Mouse (Mus musculus) megakaryocyte, embryonic 14.5 days (primary cell): ENCODE results near the gene Stox2. TPM values are rescaled to one million over a fixed set of nuclear protein-coding genes. Genes with fewer than 3 reads are reported as not detected.

Experiments
- H3K27me3 ChIP-seq: replicated peaks from 2 replicates; pipeline ENCODE3; 2012; ENCODE audit warnings: inconsistent platforms
- H3K36me3 ChIP-seq: replicated peaks from 2 replicates; pipeline ENCODE3; 2012; ENCODE audit warnings: low read length, inconsistent platforms, mixed read lengths
- H3K4me1 ChIP-seq: 2 replicates; pipeline ENCODE4 v1.6.1; 2012; ENCODE audit warnings: inconsistent platforms
- H3K4me3 ChIP-seq: replicated peaks from 2 replicates; pipeline ENCODE3; 2012; ENCODE audit warnings: moderate library complexity, mild to moderate bottlenecking, inconsistent platforms
- H3K9me3 ChIP-seq: 2 replicates; pipeline ENCODE4 v1.6.1; 2012; ENCODE audit warnings: inconsistent platforms
- FLI1 ChIP-seq: IDR thresholded peaks from 2 replicates; pipeline ENCODE4 v1.6.1; 2012; ENCODE audit warnings: low read length, inconsistent platforms, mixed read lengths
- GATA1 ChIP-seq: IDR thresholded peaks from 3 replicates; pipeline ENCODE4 v1.6.1; 2012; ENCODE audit warnings: mixed read lengths, low read length, inconsistent platforms, borderline replicate concordance
- polyA plus RNA-seq: library from polyadenylated mRNA; stranded (reverse); fragments of >175 nt; gene quantifications from 2 replicates; pipeline ENCODE4 v1.2.3, GENCODE M21; 2012; ENCODE audit warnings: low replicate concordance; ENCODE audit not compliant: insufficient read depth

Stox2 gene
- polyA plus RNA-seq, 1 experiment, result not detected

DNA sequence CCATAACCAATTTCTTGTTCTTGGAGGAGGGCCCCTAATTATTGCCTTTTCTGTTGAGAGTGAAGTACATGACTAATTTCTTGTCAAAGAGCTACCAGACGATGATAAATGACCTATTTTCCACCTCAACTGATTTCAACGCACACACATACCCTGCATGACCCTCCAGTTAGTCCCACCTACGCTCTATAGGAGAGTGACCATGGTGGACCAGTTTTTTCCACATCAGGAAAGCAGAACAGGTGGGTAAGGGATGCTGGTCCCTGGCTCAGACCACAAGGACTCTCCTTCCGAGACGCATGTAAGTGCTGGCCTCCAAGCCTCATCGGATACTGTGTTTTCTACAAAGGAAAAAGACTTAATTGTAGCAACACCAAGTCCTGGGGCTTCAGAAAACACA lies 65.4 kb downstream of the Stox2 start:
- Histone ChIP-seq H3K4me3 (no peak overlapping the region), H3K9me3 (peaks cover 15% of the 10 kb centered on the region), H3K36me3 (no peaks in the 10 kb centered on the region), H3K27me3 (no peaks in the 10 kb centered on the region), H3K4me1 (no peaks in the 10 kb centered on the region)
- no peak for TF ChIP-seq GATA1
- TF ChIP-seq FLI1, result no peak

DNA sequence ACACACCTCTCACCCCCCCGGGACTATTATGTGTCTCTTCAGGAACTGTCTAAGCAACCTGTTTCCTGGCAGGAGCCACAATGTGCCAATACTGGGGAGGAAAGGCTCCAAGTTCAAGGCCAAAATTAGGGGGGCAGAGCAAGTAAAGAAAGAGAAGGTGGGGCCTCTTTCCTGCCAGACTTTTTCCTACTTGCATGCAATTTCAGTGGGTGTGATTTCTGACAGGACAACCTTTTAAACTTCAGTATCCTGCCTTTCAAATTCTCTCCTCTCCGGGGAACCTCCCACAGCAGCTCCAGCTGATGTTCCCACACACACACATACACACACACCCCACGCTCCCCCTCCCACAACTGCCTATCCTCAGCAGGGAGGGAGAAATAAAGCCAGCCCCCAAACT lies 66.1 kb downstream of the Stox2 start:
- no peak for TF ChIP-seq FLI1
- no peak for TF ChIP-seq GATA1
- Histone ChIP-seq H3K27me3 (no peaks in the 10 kb centered on the region), H3K4me1 (no peaks in the 10 kb centered on the region), H3K4me3 (no peak overlapping the region), H3K9me3 (peaks cover 17% of the 10 kb centered on the region), H3K36me3 (no peaks in the 10 kb centered on the region)

GRCm38 (mm10) chr8:47376651-47377050 lies 69.5 kb downstream of the Stox2 start:
- H3K4me1 ChIP-seq, result no peaks in the 10 kb centered on the region
- H3K27me3 ChIP-seq, result no peaks in the 10 kb centered on the region
- TF ChIP-seq GATA1 (no peak), FLI1 (no peak)
- H3K36me3 ChIP-seq, result no peaks in the 10 kb centered on the region
- no peak overlapping the region for H3K4me3 ChIP-seq
- peaks cover 20% of the 10 kb centered on the region for H3K9me3 ChIP-seq

GRCm38 (mm10) chr8:47373757-47374156 lies 72.4 kb downstream of the Stox2 start:
- TF ChIP-seq GATA1, result no peak
- TF ChIP-seq FLI1, result no peak
- Histone ChIP-seq H3K9me3 (peaks cover 20% of the 10 kb centered on the region), H3K4me1 (no peaks in the 10 kb centered on the region), H3K4me3 (no peak overlapping the region), H3K27me3 (peaks cover under 1% of the 10 kb centered on the region), H3K36me3 (no peaks in the 10 kb centered on the region)

DNA sequence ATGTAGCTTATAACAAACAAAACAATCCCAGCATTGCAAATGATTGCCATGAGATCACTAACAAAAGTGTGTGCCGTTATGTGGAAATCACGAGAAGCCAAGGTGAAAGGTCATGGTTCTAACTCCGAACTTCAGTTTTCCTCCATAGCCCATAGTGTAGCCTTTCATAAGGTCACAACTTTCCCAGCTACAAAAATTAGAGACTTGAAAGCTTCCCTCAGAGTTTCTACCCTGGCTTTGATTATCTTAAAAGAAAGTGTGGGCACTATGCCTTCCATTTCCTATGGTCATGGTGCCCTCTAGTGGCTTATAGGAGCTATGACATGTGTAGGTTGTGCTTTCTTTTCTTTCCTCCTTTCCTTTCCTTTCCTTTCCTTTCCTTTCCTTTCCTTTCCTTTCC lies 74.6 kb downstream of the Stox2 start:
- no peaks in the 10 kb centered on the region for H3K36me3 ChIP-seq
- H3K4me1 ChIP-seq, result no peaks in the 10 kb centered on the region
- TF ChIP-seq GATA1, result no peak
- no peak for TF ChIP-seq FLI1
- H3K9me3 ChIP-seq, result peaks cover 18% of the 10 kb centered on the region
- peaks cover 2% of the 10 kb centered on the region for H3K27me3 ChIP-seq
- H3K4me3 ChIP-seq, result no peak overlapping the region

- Histone ChIP-seq H3K4me3 (no peak overlapping the region), H3K9me3 (peaks cover 17% of the 10 kb centered on the region), H3K4me1 (no peaks in the 10 kb centered on the region), H3K27me3 (peaks cover 2% of the 10 kb centered on the region), H3K36me3 (no peaks in the 10 kb centered on the region)
- TF ChIP-seq FLI1 (no peak), GATA1 (no peak)
Observed at GRCm38 (mm10) chr8:47371081-47371480, 75.1 kb downstream of the Stox2 start.

DNA sequence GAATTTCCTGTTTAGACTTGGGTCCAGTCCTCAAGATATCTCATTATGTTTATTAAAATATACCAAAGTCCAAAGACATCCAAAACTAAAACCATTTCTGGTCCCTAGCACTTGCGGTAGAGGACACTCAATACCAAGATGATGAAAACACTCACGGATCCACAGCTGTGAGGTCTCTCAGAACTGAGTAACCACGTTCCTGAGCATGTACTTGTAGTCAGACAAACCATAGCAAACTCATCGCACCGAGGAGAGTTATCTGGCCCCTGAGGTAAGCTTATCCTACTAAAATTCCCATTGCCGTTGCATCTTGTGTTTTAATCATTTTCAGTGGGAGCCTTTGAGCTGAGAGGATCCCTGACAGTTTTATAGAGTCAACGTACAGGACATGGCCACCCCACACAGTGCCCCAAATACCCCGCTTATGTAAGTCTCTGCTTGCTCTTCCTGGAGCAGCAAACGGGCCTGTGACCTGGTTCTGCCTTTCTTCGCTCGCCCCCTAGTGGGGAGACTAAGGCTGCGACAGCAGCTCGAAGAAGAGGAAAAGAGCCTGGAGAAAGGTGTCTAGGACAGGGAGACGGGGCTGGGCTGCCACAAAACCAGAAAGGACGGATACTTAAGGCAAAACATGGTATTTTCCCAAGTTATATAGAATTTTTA lies 75.6 kb downstream of the Stox2 start:
- no peaks in the 10 kb centered on the region for H3K36me3 ChIP-seq
- H3K9me3 ChIP-seq, result peaks cover 14% of the 10 kb centered on the region
- TF ChIP-seq FLI1, result no peak
- no peak for TF ChIP-seq GATA1
- H3K4me1 ChIP-seq, result no peaks in the 10 kb centered on the region
- peaks cover 2% of the 10 kb centered on the region for H3K27me3 ChIP-seq
- no peak overlapping the region for H3K4me3 ChIP-seq

GRCm38 (mm10) chr8:47369949-47370348 lies 76.2 kb downstream of the Stox2 start:
- Histone ChIP-seq H3K9me3 (peaks cover 12% of the 10 kb centered on the region), H3K4me3 (no peak overlapping the region), H3K27me3 (peaks cover 2% of the 10 kb centered on the region), H3K36me3 (no peaks in the 10 kb centered on the region), H3K4me1 (no peaks in the 10 kb centered on the region)
- TF ChIP-seq FLI1, result no peak
- no peak for TF ChIP-seq GATA1

GRCm38 (mm10) chr8:47369044-47369769 lies 77.0 kb downstream of the Stox2 start:
- Histone ChIP-seq H3K9me3 (peaks cover 8% of the 10 kb centered on the region; the same call in 1 of the 2 replicates), H3K27me3 (peaks cover 2% of the 10 kb centered on the region), H3K4me1 (no peaks in the 10 kb centered on the region), H3K4me3 (no peak overlapping the region), H3K36me3 (no peaks in the 10 kb centered on the region)
- TF ChIP-seq GATA1, result no peak
- TF ChIP-seq FLI1, result no peak

GRCm38 (mm10) chr8:47367029-47367428 lies 79.1 kb downstream of the Stox2 start:
- H3K36me3 ChIP-seq, result no peaks in the 10 kb centered on the region
- 0 out of 2 replicates have a peak, but pooled peaks cover 5% of the 10 kb centered on the region for H3K9me3 ChIP-seq
- peaks cover 2% of the 10 kb centered on the region for H3K27me3 ChIP-seq
- no peak overlapping the region for H3K4me3 ChIP-seq
- peaks cover 5% of the 10 kb centered on the region for H3K4me1 ChIP-seq
- TF ChIP-seq FLI1 (no peak), GATA1 (no peak)
